Mouse (Mus musculus): ENCODE data around the gene Macrod2.

Gene Macrod2

DNA sequence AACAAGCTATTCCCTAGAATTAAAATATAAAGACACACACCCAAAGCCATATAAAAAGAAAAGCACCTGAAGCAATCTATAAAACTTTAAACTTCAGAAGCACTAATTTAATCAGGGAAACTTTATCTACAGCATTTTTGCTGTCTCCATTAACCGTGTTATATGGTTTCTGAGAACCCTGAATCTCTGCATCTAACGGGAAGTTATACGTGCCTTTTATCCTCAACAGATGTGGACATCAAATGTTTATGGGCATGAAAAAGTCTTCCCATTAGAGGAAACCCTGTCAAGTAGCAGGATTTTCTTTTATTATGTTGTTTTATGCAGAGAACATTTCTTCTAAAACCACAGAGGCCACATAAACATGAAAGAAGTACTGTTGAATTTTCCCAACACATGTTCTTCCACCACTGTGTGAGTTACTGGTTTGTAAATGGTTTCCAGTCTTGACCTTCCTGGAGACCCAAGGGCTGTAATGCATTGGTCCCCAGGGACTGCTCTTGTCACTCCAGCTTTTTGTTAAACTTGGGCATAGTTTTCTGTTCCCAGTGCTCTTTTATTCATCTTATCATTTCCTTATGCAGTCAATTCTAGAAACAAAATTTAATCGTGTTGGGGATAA is 1629.5 kb downstream of the Macrod2 start:
- no peak for DNase-seq (ENCODE audit: low spot score)

DNA sequence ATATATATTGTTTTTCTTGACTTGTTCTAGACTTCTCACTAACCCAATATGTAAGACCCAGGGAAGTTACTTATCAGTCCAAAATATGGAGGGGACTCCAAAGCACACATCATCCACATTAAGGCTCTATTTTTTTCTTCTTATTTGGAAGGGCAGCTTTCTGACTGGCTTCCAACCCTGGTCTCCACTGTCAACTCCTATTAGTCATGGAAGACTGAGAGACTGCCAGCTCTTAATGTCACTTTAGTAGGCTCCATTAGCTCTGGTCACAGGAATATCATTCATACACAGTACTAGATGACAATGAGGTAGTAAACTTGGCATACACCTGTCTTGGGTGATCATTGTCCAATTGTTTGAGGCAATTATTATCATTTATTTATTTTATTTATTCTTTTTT is 1631.6 kb downstream of the Macrod2 start:
- no peak for DNase-seq (ENCODE audit: low spot score)

GRCm38 (mm10) chr2:142030756-142031646 is 1635.9 kb downstream of the Macrod2 start:
- DNase-seq (ENCODE audit: low spot score) = no peak

- DNase-seq (ENCODE audit: low spot score) = no peak
Observed at GRCm38 (mm10) chr2:142055576-142055975, 1660.5 kb downstream of the Macrod2 start.

GRCm38 (mm10) chr2:142057889-142058750 is 1663.0 kb downstream of the Macrod2 start:
- DNase-seq (ENCODE audit: low spot score) = no peak

DNA sequence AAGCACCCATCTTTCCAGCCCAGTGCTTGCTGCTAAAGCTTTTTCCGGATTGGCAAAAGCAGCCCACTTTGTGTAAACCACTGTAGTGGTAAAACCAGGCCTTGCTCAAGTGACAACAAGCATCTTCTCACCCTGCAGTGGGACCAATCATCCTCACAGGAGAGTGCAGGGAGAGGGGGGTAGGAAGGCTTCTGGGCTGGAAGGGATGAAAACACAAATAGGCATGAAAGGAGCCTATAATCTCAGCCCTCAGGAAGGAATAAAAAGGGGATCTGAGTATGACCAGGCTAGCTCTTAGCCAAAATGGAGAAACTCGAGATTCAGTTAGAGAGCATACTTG is 1663.6 kb downstream of the Macrod2 start:
- DNase-seq (ENCODE audit: low spot score) = no peak

DNA sequence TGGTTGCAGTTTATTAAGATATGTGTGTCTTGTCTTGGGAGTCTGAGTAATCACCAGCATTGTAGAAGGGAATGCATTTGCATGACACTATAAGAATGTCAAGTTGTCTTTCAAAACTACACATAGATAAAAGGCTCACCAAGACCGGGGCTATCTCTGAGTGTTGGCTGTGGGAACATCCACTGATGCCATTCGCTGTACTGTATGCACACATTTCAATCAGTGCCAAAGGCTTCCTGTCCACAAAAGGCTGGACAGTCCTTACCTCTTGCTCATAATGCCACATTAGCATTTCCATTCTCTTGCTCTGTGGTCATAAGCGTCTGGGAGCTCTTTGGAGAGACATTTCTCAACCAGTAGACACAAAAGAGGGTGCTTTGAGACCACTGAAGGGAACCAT is 1713.8 kb downstream of the Macrod2 start:
- DNase-seq (ENCODE audit: low spot score) = no peak

GRCm38 (mm10) chr2:142116623-142117022 is 1721.5 kb downstream of the Macrod2 start:
- no peak for DNase-seq (ENCODE audit: low spot score)

- DNase-seq (ENCODE audit: low spot score) = no peak
Observed at GRCm38 (mm10) chr2:142128109-142128508, 1733.0 kb downstream of the Macrod2 start.

DNA sequence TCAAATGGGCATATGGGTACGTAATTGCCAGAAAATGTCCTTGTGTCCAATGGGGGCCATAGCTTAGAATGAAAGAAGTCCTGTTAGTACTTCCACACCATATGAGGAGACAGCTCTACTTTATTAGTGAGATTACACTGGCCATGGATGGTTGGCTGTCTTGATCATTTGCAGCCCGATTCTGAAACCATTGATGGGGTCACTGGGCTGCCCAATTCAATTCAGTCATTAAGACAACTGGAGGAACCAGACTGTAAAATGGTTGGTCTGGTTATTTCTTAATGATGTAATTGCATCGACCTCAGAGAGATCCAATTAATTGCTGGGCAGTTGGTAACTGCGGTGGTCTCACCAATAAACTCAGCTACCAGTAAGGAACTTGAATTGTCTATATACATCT is 1734.1 kb downstream of the Macrod2 start:
- no peak for DNase-seq (ENCODE audit: low spot score)

DNA sequence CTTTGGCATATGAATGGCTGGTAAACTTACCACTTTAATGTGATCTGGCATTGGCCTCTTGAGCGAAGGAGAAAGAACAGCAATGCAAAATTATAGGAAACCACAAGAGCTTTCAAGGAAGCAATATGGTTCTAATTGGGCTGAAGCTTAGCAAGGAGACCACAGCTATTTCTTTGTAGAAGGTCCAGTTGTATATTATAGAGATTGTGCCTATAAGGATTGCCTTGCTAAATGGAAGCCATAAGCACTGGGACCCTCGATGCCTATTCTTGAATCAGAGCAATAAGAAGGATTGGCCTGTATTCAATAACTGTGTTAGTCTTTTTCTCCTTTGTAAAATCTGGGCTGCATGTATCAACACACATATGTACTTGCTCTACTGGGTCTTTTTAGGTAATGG is 1754.2 kb downstream of the Macrod2 start:
- DNase-seq (ENCODE audit: low spot score) = no peak

DNA sequence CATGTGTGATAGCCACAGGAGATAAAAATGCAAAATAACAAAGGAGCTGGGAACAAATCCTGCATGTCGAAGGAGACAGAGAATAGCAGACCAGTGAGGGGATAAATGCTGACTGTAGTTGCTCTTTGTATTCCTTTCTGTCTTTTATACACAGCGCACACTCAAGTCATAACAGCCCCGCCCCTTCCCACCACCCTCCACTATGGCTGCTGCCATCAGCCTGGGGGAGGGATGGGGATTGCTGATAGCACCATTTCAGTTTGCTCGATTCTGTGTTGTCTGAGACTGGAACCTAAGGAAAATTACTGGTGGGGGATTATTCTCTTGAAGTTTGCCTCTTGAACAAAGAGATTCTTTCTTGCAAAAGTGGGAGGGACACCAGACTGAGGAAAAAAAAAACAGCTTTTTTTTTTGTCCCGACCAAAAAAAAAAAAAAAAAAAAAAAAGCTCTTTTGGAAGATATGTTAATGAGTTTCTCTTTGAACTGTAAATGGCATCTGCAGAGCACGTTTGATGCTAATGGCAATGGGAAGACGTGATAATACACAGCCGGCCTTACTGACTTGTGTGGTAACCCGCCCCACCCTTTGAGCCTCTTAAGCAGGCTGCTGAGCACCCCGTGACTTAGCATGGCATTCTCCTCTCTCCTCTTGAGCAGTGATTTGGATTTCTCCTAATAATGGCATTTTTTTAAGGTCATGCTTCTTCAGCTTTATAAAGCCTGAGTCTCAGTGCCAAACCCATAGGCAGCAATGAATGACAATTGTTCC is 1768.6 kb downstream of the Macrod2 start:
- no peak for DNase-seq (ENCODE audit: low spot score)

DNA sequence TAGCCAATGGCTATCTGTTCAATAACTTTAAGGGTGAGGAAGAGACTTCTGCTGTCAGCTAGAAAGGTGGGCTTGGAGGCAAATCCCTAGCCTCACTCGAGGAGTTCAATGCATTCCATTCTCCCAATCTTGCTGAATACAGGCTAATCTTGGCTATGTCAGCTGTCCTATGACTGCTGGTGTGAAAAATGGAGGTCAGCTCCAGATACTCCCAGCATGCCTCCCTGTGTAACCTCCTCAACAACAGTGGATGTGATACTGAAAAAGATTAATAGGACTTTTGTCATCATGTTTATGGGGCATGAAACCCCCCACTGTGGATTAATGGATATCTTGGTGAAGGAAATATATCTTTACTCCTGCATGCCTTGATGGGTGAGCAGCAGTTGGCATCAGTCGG is 1774.5 kb downstream of the Macrod2 start:
- no peak for DNase-seq (ENCODE audit: low spot score)

DNA sequence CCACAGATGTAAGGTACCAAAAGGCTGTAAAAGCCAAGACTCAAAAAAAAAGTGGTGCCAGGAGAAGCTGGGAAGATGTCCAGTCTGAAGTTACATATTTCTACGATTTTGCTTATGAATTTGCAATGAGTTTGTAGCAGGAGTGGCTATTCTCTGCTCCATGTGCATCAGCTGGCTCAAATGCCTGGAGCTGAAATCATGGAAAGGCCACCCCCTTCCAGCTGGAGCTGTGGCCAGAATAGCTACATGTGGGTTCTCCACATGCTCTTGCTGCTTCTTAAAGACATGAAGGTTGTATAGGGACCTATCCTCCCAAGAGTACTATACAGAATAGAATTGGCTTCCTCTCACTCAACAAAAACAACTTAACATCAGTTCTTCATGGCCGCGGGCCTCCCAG is 1777.6 kb downstream of the Macrod2 start:
- no peak for DNase-seq (ENCODE audit: low spot score)

DNA sequence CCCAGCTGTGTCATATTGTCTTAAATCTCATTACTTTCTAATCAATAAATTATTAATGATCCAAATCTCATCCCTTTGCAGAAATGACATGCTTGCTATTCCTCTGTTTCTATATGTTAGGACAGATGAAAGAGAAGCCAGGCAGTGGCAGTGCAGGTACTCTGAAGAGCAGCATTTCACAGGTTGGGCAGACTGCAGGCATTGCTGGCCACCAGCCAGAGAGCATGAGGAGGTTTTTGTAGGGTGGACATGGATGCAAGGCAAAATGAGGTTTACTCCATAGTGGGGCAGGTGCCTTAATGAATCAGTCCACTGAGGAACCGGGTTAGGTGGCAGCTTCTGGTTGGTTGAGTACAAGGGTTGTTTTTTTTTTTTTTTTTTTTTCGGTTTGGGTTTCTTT is 1778.9 kb downstream of the Macrod2 start:
- no peak for DNase-seq (ENCODE audit: low spot score)

DNA sequence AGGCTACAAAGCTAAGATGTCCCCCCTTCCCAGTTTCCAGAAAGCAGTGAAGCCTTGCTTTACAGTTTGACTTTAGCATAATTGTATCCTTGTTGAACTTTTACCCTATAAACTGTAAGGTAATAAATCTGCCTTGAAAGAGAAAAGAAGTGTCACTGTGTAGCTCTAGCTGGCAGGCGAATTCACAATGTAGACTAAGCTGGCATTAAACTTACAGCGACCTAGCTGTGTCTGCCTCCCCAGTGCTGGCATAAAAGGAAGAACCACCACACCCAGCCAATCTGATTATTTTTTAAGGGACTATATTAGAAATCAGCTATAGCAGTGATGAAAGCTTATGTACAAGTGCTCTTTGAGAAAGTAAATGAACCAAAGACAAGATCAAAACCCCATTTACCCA is 1791.8 kb downstream of the Macrod2 start:
- no peak for DNase-seq (ENCODE audit: low spot score)

DNA sequence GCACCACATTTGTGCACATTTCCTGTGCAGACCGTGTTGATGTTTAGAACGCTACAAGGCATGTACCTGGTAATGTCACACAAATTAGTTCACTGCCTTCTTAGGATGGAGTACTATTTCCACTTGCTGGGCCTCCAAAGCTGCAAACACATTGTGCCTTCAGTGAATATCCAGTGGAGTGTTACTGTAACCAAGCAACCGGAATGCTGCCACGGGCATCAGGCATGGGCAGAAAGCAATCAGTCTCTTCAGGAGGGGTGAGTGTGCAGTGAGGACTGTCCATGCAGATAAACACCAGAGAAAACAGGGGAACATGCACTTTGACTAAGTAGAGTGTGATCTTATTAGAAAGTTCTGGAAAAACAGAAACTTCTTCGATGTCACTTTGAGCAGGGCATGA is 1792.3 kb downstream of the Macrod2 start:
- DNase-seq (ENCODE audit: low spot score) = no peak

GRCm38 (mm10) chr2:142217371-142217770 is 1822.3 kb downstream of the Macrod2 start:
- no peak for DNase-seq (ENCODE audit: low spot score)

DNA sequence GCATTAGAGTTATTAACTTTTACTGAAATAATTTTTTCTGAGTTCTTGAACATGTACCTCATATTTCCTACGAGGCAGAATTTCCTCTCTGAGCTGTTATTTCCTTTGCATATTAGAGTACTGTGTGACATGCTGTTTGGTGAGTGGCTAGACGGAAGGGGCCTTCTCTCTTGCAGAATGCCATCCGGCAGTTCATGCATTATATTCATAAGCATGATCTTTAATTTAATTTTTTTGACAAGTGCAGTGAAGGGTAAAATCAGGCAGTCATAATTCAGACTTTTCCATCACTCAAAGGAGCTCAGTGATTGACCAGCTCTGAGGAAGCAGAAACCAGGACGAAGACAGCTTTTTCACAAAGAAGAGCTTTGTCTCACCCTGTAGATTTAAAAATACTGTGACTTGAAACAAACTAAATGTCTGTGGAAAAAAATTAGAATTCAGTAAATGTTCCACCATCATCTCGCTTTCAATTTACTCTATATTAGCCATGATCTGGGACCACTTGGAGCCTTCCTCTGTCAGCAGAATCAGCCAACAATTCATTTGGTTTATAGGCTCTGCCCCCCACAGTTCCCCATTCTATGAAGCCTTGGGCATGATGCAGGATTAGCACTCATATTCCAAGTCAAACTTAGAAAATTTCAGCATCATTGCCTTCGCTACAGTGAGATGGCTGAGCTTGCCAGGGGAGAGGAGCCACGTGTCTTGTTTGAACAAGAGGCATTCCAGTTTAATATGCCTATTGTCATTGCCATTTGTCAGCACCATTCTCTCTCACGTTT is 1827.2 kb downstream of the Macrod2 start:
- DNase-seq (ENCODE audit: low spot score) = no peak

GRCm38 (mm10) chr2:142222926-142223325 is 1827.8 kb downstream of the Macrod2 start:
- no peak for DNase-seq (ENCODE audit: low spot score)

- no peak for DNase-seq (ENCODE audit: low spot score)
Observed at GRCm38 (mm10) chr2:142230985-142231549, 1836.0 kb downstream of the Macrod2 start.

All from ovary, postnatal 14 days (tissue).